Mouse (Mus musculus): ENCODE results near the gene Lrrk2.

Gene Lrrk2

GRCm38 (mm10) chr15:91690648-91691047 lies 17.7 kb downstream of the Lrrk2 start:
- peak; percentile 4 for DNase-seq (ENCODE audit: low spot score)

DNA sequence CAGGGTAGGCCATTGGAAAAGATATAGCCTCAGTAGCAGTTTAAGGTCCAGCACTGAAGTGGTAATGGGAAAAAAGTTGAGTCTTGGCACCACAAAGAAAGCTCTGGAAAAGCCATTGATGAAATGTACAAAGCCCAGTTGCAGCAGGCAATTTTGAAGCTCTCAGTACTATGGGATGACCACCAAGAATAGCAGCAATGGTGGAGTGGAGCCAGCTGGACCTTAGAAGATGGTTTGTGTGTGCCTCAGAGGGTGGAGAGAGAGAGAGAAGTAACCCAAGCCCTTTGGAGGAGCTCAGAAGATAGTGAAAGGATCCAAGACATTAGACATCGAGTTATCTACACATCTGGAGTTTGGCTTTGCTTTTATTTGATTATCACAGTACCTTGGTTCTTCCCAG lies 20.1 kb downstream of the Lrrk2 start:
- DNase-seq (ENCODE audit: low spot score) = no peak

- DNase-seq (ENCODE audit: low spot score) = no peak
Measured at GRCm38 (mm10) chr15:91693856-91694255, 20.9 kb downstream of the Lrrk2 start.

DNA sequence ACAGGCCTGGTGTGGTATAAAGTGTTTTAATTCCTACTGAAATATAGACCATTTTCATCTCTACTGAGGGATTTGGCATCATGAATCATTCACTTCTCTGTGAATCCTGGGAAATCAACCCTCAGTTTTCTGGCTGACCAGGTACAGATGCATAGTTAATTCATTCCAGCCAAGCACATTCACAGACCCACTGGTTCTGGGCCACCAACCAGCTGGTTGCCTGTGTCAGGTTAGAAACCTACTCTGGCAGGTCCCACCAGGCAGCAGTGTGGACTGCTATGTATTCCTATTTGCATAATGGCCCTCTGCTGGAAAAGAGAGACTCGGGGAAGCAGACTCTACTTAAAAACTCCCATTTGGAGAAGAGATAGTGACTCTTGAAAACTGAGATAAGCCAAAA lies 27.9 kb downstream of the Lrrk2 start:
- DNase-seq (ENCODE audit: low spot score) = no peak

- DNase-seq (ENCODE audit: low spot score) = peak; percentile 32
Measured at GRCm38 (mm10) chr15:91702991-91703715, 30.2 kb downstream of the Lrrk2 start.

DNA sequence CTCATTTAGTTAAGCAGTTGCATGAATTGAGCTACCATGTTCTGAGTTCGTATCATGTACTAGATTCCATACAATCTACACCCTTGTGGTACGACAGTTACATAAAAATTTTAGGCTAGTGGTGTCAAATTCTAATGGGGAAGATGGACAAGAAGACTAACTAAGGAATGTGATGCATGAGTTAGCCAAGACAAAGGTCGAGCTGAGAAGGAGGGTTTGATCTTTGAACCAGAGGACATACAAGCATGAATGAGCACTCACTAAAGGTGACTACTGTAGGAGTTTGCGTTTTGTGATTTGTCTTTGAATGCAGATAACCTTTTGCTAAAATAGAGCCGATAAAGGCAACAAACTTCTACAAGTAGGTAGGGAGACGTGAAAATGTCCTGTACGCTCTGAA lies 31.1 kb downstream of the Lrrk2 start:
- DNase-seq (ENCODE audit: low spot score) = no peak

DNA sequence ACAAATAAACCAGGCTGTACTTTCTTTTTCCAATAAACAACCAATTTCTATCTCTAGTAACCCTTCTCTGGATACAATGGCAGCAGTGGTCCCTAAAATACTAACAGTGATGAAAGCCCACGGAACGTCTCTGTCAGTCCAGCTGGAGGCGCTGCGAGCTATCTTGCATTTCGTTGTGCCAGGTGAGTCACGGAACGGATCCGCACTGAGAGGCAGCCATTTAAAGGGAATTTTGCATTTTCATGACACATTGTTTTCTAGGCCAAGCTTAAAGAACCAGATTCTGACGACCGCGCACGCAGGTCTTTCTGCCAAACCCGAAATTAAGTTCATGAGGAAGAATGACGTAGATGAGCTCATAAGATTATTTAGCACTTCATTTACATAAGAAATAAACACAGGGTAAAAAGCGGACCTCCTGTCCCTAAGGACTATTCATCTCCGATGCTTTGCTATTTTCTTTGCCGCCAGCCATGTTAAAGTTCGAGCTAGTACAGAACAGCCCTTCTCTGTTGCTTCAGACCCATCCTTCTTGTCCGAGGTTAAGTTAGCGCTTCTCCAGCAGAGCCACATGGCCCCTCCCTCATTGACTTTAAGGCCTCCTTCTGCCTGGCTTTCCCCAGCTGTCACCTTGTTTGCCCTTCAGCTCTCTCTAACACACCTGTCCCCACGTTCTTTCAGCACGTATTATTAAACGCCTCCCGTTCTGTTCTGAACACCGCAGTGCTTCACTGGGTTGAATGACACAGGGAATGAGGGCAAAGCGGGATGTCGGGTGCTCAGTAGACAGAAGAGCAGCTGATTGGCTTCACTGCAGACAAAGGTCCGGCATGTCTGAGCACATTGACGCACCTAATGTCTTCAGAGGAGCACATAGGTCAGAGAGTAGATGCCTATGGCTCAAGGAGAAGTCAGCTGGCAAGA lies 36.5 kb downstream of the Lrrk2 start:
- DNase-seq (ENCODE audit: low spot score) = no peak

DNA sequence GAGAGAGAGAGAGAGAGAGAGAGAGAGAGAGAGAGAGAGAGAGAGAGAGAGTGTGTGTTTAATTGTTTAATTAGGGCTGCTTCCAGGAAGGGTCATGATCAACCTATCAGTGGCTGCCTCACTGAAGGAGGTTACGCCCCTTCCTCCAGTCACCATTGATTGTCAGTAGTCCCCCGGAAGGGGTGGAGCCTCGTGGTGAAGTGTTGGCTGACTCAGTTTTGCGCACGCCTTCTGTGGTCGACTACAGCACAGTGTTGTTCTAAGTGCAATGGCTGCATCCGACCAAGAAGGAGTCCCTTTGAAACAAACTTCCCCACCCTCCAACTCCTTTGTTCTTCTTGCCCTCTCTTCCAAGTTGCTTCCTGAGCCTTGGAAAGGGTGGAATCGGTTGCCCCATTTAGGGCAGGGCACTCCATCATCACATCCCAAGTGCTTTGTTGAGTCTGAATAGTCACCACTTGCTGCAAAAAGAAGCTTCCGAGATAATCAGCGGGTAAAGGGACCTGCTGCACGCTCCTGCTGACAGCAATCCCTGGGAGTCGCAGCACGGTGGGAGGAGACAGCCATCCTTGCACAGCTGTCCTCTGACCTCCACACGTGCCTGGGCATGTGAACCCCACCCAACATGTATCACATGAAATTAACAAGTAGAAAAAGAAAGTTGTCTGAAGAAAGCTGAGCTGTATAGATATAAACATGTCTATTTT lies 62.4 kb downstream of the Lrrk2 start:
- no peak for DNase-seq (ENCODE audit: low spot score)

- DNase-seq (ENCODE audit: low spot score) = no peak
Measured at GRCm38 (mm10) chr15:91736791-91737533, 64.0 kb downstream of the Lrrk2 start.

DNA sequence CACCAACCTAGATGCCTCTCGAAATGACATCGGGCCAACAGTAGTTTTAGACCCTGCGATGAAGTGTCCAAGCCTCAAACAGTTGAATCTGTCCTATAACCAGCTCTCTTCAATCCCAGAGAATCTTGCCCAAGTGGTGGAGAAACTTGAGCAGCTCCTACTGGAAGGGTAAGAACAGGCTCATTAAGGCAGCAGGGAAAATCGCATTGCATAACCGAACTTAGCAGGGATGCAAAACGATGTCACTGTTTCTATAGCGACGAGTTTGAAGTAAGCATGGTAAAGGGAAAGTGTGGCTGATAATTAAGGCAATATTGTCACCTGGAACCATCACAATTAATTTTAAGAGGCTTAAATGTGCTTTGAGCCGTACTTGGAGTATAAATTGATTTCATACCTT lies 65.8 kb downstream of the Lrrk2 start:
- DNase-seq (ENCODE audit: low spot score) = no peak

DNA sequence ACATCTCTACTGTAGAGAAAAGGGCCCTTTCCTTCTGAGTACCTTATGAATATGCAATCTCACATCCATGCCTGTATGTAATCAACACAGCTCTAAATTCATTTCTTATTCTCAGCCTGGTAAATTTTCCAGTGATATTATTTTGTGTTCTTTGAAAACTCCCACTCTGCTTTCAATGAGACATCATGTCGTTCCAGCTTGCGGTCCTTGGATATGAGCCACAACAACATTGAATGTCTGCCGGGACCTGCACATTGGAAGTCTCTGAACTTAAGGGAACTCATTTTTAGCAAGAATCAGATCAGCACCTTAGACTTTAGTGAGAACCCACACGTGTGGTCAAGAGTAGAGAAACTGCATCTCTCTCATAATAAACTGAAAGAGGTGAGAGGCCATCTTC lies 72.5 kb downstream of the Lrrk2 start:
- DNase-seq (ENCODE audit: low spot score) = no peak

DNA sequence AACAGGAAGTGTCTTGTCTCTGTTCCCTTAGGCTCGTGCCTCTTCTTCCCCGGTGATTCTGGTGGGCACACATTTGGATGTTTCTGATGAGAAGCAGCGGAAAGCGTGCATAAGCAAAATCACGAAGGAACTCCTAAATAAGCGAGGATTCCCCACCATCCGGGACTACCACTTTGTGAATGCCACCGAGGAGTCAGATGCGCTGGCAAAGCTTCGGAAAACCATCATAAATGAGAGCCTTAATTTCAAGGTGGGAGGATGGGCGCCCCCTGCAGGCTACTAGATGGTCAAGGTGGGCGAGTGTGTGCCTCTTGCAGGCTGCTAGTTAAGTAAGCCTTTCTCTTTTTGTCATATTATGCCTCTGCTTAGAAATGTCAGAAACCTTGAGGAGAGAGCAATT lies 79.1 kb downstream of the Lrrk2 start:
- no peak for DNase-seq (ENCODE audit: low spot score)

DNA sequence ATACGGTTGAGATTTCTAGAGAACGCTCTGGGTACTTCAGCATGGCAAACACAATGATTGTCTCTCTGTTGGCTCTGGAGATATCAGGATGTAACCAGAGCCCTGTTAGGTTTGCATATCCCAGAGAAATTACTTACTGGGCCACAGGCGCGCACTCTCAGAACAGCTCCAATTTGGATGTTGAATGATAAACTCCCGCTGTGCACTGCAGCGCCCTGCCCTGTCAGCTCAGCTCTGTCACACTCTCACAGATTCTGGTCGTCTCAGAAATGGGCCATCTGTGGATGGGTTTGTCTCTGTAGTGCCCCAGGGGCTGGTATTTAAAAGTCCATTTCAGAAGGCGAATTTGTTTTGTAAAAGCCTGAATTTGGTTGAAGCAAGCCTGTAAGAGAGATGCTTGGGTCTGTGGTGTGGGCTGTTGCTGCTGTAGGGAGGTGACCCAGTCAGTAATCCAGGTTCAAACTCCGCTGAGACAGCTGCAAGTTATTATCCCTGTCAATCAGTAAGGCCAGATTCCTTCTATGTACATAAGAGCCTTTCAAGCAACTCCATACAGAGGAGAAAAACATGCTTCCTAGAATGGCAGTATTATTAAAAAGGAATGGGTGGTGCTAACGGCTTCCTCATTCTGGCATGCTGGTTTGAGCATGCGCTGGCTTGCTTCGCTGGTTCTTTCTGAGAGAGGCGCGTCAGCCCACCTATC lies 80.6 kb downstream of the Lrrk2 start:
- DNase-seq (ENCODE audit: low spot score) = no peak

- no peak for DNase-seq (ENCODE audit: low spot score)
Measured at GRCm38 (mm10) chr15:91754546-91754945, 81.6 kb downstream of the Lrrk2 start.

DNA sequence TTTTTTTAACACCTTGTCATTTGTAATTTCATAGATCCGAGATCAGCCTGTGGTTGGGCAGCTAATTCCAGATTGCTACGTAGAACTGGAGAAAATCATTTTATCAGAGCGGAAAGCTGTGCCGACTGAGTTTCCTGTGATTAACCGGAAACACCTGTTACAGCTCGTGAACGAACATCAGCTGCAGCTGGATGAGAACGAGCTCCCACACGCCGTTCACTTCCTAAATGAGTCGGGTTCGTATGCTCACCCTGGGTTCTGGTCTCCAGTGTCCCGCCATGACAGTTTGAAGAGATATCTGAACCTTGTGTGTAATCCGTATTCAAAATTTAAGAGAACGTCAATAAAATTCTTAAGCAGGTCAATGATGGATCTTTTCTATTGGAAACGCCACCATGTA lies 82.8 kb downstream of the Lrrk2 start:
- DNase-seq (ENCODE audit: low spot score) = no peak

GRCm38 (mm10) chr15:91772041-91772440 lies 99.1 kb downstream of the Lrrk2 start:
- no peak for DNase-seq (ENCODE audit: low spot score)

DNA sequence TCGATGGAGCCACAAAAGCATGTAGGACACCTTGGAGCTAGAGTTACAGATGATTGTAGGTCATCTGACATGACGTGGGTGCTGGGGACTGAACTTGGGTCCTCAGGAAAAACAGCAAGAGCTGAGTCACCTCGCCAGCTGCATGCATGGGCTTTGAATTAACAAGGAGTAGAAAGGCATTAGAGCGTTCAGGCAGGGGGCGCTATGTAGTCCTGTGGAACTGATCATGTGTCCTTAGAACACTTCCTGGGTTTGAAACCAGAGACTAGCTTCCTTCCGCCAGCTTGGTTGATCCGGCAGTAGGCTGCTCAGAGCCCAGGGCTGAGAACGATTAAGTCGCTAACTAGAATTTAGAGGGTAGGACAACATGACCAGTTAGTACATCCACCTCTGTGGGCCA lies 106.2 kb downstream of the Lrrk2 start:
- no peak for DNase-seq (ENCODE audit: low spot score)

- no peak for DNase-seq (ENCODE audit: low spot score)
Measured at GRCm38 (mm10) chr15:91781172-91781571, 108.2 kb downstream of the Lrrk2 start.

DNA sequence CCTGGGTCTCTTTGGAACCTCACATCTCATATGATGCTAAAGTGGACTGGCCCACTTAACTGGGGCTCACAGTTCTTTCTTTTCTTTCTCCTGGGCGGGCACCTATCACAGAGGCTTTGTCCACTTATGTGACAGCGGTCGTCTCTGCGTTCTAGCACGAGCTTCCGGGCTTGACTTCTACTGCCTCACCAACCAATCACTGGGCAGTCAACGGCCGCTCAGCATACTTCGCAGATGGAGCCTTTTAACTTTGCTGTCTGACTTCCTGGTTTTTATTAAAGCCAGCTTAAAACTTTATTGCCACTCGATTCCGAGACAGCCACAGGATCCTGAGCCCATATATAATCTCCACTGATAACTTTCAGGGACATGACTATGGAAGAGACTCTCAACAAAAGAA lies 115.4 kb downstream of the Lrrk2 start:
- no peak for DNase-seq (ENCODE audit: low spot score)

- DNase-seq (ENCODE audit: low spot score) = no peak
Measured at GRCm38 (mm10) chr15:91806463-91806862, 133.5 kb downstream of the Lrrk2 start.

DNA sequence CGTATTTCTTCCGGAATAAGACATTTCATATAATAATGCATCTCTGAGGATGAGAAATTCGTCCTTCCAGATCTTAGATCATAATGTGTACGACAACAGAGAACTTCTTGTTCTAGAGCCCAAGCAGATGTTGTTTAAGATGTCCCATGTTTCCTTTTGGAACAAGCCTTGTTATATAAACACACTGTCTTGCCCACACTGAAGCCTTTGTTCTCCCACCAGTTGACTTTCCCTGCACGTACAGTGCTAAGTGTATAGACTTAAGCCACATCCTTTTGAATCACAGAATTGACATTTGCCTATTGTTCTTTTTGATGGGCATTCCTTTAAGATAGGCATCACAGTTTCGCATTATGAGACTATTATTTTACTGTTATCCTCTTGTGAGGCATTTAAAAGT lies 162.3 kb downstream of the Lrrk2 start:
- no peak for DNase-seq (ENCODE audit: low spot score)

Measured in ovary, adult 18-20 months (tissue).